Mouse (Mus musculus) ES-E14 (cell line): Measurements from ENCODE around the gene Ell.

ENCODE experiments used
- ZC3H11A ChIP-seq: IDR thresholded peaks from 2 replicates; pipeline ENCODE4 v1.6.1; 2012; ENCODE audit warnings: low read depth, mild to moderate bottlenecking, inconsistent platforms, low read length, borderline replicate concordance
- ZNF384 ChIP-seq: IDR thresholded peaks from 2 replicates; pipeline ENCODE4 v1.6.1; 2012; ENCODE audit warnings: low read depth, low read length, inconsistent platforms

DNA sequence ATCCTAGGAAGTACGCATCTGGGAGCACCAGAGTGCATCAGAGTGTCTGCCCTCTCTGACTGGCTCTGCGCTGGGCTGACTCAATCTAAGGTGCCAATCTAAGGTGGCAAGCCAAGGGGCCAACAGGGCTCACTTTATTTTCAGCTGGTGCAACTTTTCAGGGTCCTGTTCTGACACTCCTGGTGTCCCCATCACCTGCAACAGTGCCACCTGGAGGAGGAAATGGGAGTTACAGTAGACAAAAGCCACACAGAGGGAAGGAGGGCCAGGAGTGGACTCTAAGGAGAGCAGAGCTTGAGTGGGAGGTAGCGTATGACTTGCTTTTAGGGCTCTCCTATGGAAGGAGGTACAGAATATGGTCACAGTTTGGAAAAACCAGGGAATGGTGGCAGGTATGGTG lies 34.4 kb upstream of the Ell start:
- 0 out of 2 replicates have a peak, but pooled peaks have one; percentile 5 for TF ChIP-seq ZC3H11A
- no peak for TF ChIP-seq ZNF384
